Mouse (Mus musculus) thymus, postnatal 0 days (tissue): Measurements from ENCODE around the gene Gm49673. TPM values are rescaled to one million over a fixed set of nuclear protein-coding genes. Genes with fewer than 3 reads are reported as not detected.
"Not testable (repeated sequence)": the region's sequence is repeated elsewhere in the genome, so short reads cannot be mapped to it uniquely, and the experiment has no call there.

Experiments used
- DNase-seq: peaks from one replicate; pipeline ENCODE4 v3.0.0-alpha.2; 2015; ENCODE audit warnings: low spot score
- polyA plus RNA-seq: library from polyadenylated mRNA; unstranded; fragments of >200 nt; fragmentation: Nextera tagmentation; extraction: Ambion mirVana; gene quantifications from 2 replicates; pipeline ENCODE4 v1.2.1, GENCODE M21; 2015

The Gm49673 gene
- polyA plus RNA-seq, 1 experiment from 2014 or later = 0.52 TPM

DNA sequence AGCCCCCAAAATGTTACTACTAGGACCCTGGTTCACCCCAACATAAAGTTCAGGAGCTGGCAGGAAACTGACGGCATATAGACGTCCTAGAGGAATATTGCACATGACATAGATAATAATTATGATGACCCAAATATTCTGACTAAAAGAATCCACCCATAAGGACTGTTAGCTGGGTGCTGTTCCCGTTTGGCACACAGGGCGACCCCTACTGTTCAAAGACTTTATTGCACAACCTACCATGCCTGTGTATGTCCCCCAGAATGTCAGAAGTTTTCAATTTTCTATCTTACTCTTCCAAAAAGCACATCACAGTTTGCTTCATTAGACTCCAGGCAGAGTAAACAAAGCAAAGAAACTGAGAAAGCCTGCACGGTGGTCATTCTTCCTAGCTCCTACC is 101.4 kb downstream of the Gm49673 start:
- DNase-seq = not testable (repeated sequence)

GRCm38 (mm10) chr17:8041197-8041596 is 106.4 kb downstream of the Gm49673 start:
- not testable (repeated sequence) for DNase-seq

GRCm38 (mm10) chr17:8039916-8040635 is 107.5 kb downstream of the Gm49673 start:
- DNase-seq = not testable (repeated sequence)

GRCm38 (mm10) chr17:8036976-8037375 is 110.6 kb downstream of the Gm49673 start:
- not testable (repeated sequence) for DNase-seq

Other genes with a start within 250 kb of the Gm49673 start
- 4.1 and 4.3 TPM in 2 replicates for gene Tagap, start 221.8 kb downstream of the Gm49673 start, polyA plus RNA-seq
- gene Rsph3a, start 202.2 kb downstream of the Gm49673 start, polyA plus RNA-seq = 26.9 and 29.1 TPM in 2 replicates
- gene Rnaset2a, start 309 bp upstream of the Gm49673 start, polyA plus RNA-seq = 65.4 and 67.5 TPM in 2 replicates
- 43.1 and 47.5 TPM in 2 replicates for gene Fgfr1op, start 17.7 kb upstream of the Gm49673 start, polyA plus RNA-seq
- 1.7 and 2.0 TPM in 2 replicates for gene Ccr6, start 88.3 kb upstream of the Gm49673 start, polyA plus RNA-seq
- gene Mpc1, start 135.1 kb upstream of the Gm49673 start, polyA plus RNA-seq = 280 and 284 TPM in 2 replicates
- 130 and 131 TPM in 2 replicates for gene Sft2d1, start 163.3 kb upstream of the Gm49673 start, polyA plus RNA-seq
- gene Prr18, start 189.7 kb upstream of the Gm49673 start, polyA plus RNA-seq = 0.07 and 0.18 TPM in 2 replicates
- 0.19 and 0.27 TPM in 2 replicates for gene T2, start 208.2 kb upstream of the Gm49673 start, polyA plus RNA-seq